Mouse (Mus musculus): ENCODE data around the gene Pebp1. TPM values are rescaled to one million over a fixed set of nuclear protein-coding genes. Genes with fewer than 3 reads are reported as not detected.

Gene Pebp1
- polyA plus RNA-seq, 1 experiment, result 246 TPM

DNA sequence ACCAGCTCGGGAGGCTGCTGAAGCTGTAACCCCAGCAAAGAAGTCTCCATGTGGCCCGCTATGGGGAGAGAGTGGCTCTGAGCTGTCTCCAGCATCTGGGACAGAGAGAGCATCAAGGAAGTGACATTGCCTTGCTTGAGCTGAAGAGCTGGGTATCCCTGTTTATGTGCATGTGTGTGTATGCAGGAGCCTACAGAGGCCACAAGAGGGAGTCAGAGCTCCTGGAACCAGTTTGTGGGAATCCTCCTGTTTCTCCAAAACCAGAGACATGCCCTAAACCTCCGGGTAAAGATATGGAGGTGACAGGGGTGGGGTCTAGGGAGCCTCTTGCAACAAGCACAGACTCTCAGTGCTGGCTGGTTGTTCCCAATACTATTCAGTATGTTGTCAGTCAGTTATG is 3.9 kb upstream of the Pebp1 start:
- Histone ChIP-seq H3K27me3 (ENCODE audit: control insufficient read depth, insufficient read depth, low read length, poor library complexity, severe bottlenecking) (no peaks in the 10 kb centered on the region), H3K36me3 (ENCODE audit: control insufficient read depth, insufficient read depth, low read length, poor library complexity, severe bottlenecking) (no peaks in the 10 kb centered on the region), H3K27ac (ENCODE audit: insufficient read depth, low read length) (no peak overlapping the region), H3K9ac (ENCODE audit: low read depth, poor library complexity, severe bottlenecking) (no peak overlapping the region), H3K4me1 (ENCODE audit: control insufficient read depth, insufficient read depth, low read length) (no peaks in the 10 kb centered on the region), H3K4me3 (ENCODE audit: low read depth, low read length) (no peak overlapping the region), H3K9me3 (replicated peaks; ENCODE audit: control insufficient read depth, insufficient read depth, low read length, poor library complexity, severe bottlenecking) (peaks cover 3% of the 10 kb centered on the region; the same call in 1 of the 2 replicates)
- TF ChIP-seq EP300 (IDR thresholded peaks at IDR 0.05; ENCODE audit: insufficient read depth, low read depth, low read length) (no peak), CTCF (IDR thresholded peaks at IDR 0.05; ENCODE audit: low read depth, low read length) (peak; percentile 48), POLR2A (IDR thresholded peaks at IDR 0.05; ENCODE audit: insufficient read depth, low read length) (no peak)

DNA sequence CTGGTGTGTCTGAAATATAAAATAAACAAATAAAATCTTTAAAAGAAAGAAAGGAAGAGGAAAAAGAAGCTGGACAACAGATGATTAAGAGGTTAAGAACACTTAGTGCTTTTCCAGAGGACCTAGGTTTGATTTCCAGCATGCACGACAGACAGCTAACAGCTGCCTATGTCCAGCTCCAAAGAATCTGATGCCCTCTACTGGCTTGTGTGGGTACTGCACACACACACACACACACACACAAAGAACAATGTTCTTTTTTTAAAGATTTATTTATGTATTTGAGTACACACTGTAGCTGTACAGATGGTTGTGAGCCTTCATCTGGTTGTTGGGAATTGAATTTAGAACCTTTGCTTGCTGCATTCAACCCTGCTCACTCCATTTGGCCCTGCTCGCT is 2.7 kb upstream of the Pebp1 start:
- no peak overlapping the region for H3K27ac ChIP-seq (ENCODE audit: insufficient read depth, low read length)
- H3K36me3 ChIP-seq (ENCODE audit: control insufficient read depth, insufficient read depth, low read length, poor library complexity, severe bottlenecking), result peaks cover 5% of the 10 kb centered on the region
- H3K4me1 ChIP-seq (ENCODE audit: control insufficient read depth, insufficient read depth, low read length), result no peaks in the 10 kb centered on the region
- no peak overlapping the region for H3K4me3 ChIP-seq (ENCODE audit: low read depth, low read length)
- TF ChIP-seq CTCF (IDR thresholded peaks at IDR 0.05; ENCODE audit: low read depth, low read length) (no peak), EP300 (IDR thresholded peaks at IDR 0.05; ENCODE audit: insufficient read depth, low read depth, low read length) (no peak), POLR2A (IDR thresholded peaks at IDR 0.05; ENCODE audit: insufficient read depth, low read length) (no peak)
- no peak overlapping the region for H3K9ac ChIP-seq (ENCODE audit: low read depth, poor library complexity, severe bottlenecking)
- peaks cover under 1% of the 10 kb centered on the region; the same call in 1 of the 2 replicates for H3K9me3 ChIP-seq (replicated peaks; ENCODE audit: control insufficient read depth, insufficient read depth, low read length, poor library complexity, severe bottlenecking)
- no peaks in the 10 kb centered on the region for H3K27me3 ChIP-seq (ENCODE audit: control insufficient read depth, insufficient read depth, low read length, poor library complexity, severe bottlenecking)

DNA sequence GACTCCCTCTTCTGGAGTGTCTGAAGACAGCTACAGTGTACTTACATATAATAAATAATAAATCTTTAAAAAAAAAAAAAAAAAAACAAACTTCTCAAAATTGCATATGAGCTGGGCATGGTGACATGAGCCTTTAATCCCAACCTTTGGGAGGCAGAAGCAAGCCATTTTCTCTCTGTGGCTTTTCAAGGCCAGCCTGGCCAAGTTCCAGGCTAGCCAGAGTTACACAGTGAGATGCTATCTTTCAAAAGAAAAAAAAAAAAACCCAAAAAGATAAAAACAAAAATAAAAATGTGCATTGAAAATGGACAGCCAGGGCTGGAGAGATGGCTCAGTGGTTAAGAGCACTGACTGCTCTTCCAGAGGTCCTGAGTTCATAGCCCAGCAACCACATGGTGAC is 2.2 kb upstream of the Pebp1 start:
- TF ChIP-seq EP300 (IDR thresholded peaks at IDR 0.05; ENCODE audit: insufficient read depth, low read depth, low read length) (no peak), POLR2A (IDR thresholded peaks at IDR 0.05; ENCODE audit: insufficient read depth, low read length) (no peak), CTCF (IDR thresholded peaks at IDR 0.05; ENCODE audit: low read depth, low read length) (no peak)
- H3K9me3 ChIP-seq (replicated peaks; ENCODE audit: control insufficient read depth, insufficient read depth, low read length, poor library complexity, severe bottlenecking), result no peaks in the 10 kb centered on the region
- H3K4me1 ChIP-seq (ENCODE audit: control insufficient read depth, insufficient read depth, low read length), result no peaks in the 10 kb centered on the region
- no peak overlapping the region for H3K9ac ChIP-seq (ENCODE audit: low read depth, poor library complexity, severe bottlenecking)
- H3K4me3 ChIP-seq (ENCODE audit: low read depth, low read length), result no peak overlapping the region
- H3K27ac ChIP-seq (ENCODE audit: insufficient read depth, low read length), result no peak overlapping the region
- H3K27me3 ChIP-seq (ENCODE audit: control insufficient read depth, insufficient read depth, low read length, poor library complexity, severe bottlenecking), result no peaks in the 10 kb centered on the region
- peaks cover 9% of the 10 kb centered on the region for H3K36me3 ChIP-seq (ENCODE audit: control insufficient read depth, insufficient read depth, low read length, poor library complexity, severe bottlenecking)

DNA sequence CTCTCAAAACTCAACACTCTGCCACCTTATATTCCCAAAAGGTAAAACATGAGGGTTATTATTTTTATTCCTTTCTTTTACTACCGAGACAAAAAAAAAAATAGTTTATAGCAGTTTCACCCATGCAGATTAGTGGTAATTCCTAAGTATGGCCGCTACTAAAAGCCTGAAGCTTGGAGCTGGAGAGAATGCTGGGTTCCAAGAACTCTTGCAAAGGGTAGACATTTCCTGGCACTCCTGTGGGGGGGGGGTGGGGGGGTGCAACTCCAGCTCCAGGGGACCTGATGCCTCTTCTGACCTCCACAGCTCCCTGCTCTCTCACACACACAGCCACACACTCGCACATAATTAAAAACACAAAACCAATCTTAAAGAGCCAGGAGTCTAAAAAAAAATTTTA is 1.1 kb downstream of the Pebp1 start:
- H3K4me3 ChIP-seq (ENCODE audit: low read depth, low read length), result peak overlapping the region; percentile 99
- peak overlapping the region; percentile 84 for H3K9ac ChIP-seq (ENCODE audit: low read depth, poor library complexity, severe bottlenecking)
- no peaks in the 10 kb centered on the region for H3K9me3 ChIP-seq (replicated peaks; ENCODE audit: control insufficient read depth, insufficient read depth, low read length, poor library complexity, severe bottlenecking)
- TF ChIP-seq CTCF (IDR thresholded peaks at IDR 0.05; ENCODE audit: low read depth, low read length) (no peak), EP300 (IDR thresholded peaks at IDR 0.05; ENCODE audit: insufficient read depth, low read depth, low read length) (no peak), POLR2A (IDR thresholded peaks at IDR 0.05; ENCODE audit: insufficient read depth, low read length) (no peak)
- H3K27ac ChIP-seq (ENCODE audit: insufficient read depth, low read length), result no peak overlapping the region
- no peaks in the 10 kb centered on the region for H3K4me1 ChIP-seq (ENCODE audit: control insufficient read depth, insufficient read depth, low read length)
- H3K27me3 ChIP-seq (ENCODE audit: control insufficient read depth, insufficient read depth, low read length, poor library complexity, severe bottlenecking), result no peaks in the 10 kb centered on the region
- peaks cover 26% of the 10 kb centered on the region for H3K36me3 ChIP-seq (ENCODE audit: control insufficient read depth, insufficient read depth, low read length, poor library complexity, severe bottlenecking)

DNA sequence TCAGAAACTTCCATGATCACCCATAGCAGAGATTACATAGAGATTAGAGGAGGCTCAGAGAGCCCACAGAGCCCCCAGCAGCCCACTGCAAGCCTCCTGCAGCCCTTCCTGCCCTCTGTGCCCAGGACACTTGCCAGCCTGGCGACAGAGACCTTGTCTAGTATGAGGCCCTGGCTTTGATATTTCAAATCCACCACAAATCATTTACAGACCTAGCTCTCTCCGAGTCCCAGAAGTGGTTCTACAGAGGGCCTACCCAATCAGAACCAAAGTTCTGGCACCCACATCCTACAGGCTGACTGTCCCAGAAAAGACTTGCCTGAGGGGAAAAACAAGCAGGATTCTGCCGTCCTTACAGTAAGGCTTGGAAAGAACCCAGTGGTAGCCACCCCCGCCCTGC is 2.2 kb downstream of the Pebp1 start:
- no peak overlapping the region for H3K27ac ChIP-seq (ENCODE audit: insufficient read depth, low read length)
- H3K9ac ChIP-seq (ENCODE audit: low read depth, poor library complexity, severe bottlenecking), result no peak overlapping the region
- H3K4me3 ChIP-seq (ENCODE audit: low read depth, low read length), result no peak overlapping the region

DNA sequence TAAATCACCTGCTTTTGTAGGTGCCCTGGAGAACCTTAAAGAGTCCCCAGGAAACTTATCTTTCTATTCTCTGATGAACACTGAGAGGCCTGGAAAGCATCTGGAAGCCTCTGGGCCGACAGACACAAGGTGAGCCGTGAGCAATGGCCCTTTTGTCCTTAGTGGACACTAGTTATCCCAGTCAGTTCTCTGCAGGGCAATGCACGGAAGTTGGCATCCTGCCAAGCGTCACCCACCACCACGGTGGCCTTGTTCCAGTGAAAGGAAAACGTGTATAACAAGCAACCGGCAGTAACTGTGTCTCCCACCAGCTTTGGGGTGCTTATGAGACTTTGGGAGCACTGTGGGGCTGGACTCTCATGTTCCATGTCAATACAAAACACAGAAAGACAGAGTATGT is 2.7 kb downstream of the Pebp1 start:
- no peaks in the 10 kb centered on the region for H3K4me1 ChIP-seq (ENCODE audit: control insufficient read depth, insufficient read depth, low read length)
- no peaks in the 10 kb centered on the region for H3K9me3 ChIP-seq (replicated peaks; ENCODE audit: control insufficient read depth, insufficient read depth, low read length, poor library complexity, severe bottlenecking)
- TF ChIP-seq EP300 (IDR thresholded peaks at IDR 0.05; ENCODE audit: insufficient read depth, low read depth, low read length), result no peak
- TF ChIP-seq CTCF (IDR thresholded peaks at IDR 0.05; ENCODE audit: low read depth, low read length), result no peak
- TF ChIP-seq POLR2A (IDR thresholded peaks at IDR 0.05; ENCODE audit: insufficient read depth, low read length), result no peak
- no peak overlapping the region for H3K9ac ChIP-seq (ENCODE audit: low read depth, poor library complexity, severe bottlenecking)
- H3K27me3 ChIP-seq (ENCODE audit: control insufficient read depth, insufficient read depth, low read length, poor library complexity, severe bottlenecking), result no peaks in the 10 kb centered on the region
- H3K27ac ChIP-seq (ENCODE audit: insufficient read depth, low read length), result no peak overlapping the region
- peaks cover 29% of the 10 kb centered on the region for H3K36me3 ChIP-seq (ENCODE audit: control insufficient read depth, insufficient read depth, low read length, poor library complexity, severe bottlenecking)
- no peak overlapping the region for H3K4me3 ChIP-seq (ENCODE audit: low read depth, low read length)

More for the DNA sequence above, 2.2 kb downstream of the Pebp1 start:
- Histone ChIP-seq H3K36me3 (ENCODE audit: control insufficient read depth, insufficient read depth, low read length, poor library complexity, severe bottlenecking) (peaks cover 29% of the 10 kb centered on the region), H3K9me3 (replicated peaks; ENCODE audit: control insufficient read depth, insufficient read depth, low read length, poor library complexity, severe bottlenecking) (no peaks in the 10 kb centered on the region), H3K27me3 (ENCODE audit: control insufficient read depth, insufficient read depth, low read length, poor library complexity, severe bottlenecking) (no peaks in the 10 kb centered on the region), H3K4me1 (ENCODE audit: control insufficient read depth, insufficient read depth, low read length) (no peaks in the 10 kb centered on the region)
- no peak for TF ChIP-seq EP300 (IDR thresholded peaks at IDR 0.05; ENCODE audit: insufficient read depth, low read depth, low read length)
- no peak for TF ChIP-seq CTCF (IDR thresholded peaks at IDR 0.05; ENCODE audit: low read depth, low read length)
- TF ChIP-seq POLR2A (IDR thresholded peaks at IDR 0.05; ENCODE audit: insufficient read depth, low read length), result no peak

Measured in ES-Bruce4 (cell line).